Mouse (Mus musculus): Measurements from ENCODE around the gene Mmp24. TPM values are rescaled to one million over a fixed set of nuclear protein-coding genes. Genes with fewer than 3 reads are reported as not detected.

Mmp24 gene
- polyA plus RNA-seq, 2 experiments: 0.01 TPM; not detected in 1

DNA sequence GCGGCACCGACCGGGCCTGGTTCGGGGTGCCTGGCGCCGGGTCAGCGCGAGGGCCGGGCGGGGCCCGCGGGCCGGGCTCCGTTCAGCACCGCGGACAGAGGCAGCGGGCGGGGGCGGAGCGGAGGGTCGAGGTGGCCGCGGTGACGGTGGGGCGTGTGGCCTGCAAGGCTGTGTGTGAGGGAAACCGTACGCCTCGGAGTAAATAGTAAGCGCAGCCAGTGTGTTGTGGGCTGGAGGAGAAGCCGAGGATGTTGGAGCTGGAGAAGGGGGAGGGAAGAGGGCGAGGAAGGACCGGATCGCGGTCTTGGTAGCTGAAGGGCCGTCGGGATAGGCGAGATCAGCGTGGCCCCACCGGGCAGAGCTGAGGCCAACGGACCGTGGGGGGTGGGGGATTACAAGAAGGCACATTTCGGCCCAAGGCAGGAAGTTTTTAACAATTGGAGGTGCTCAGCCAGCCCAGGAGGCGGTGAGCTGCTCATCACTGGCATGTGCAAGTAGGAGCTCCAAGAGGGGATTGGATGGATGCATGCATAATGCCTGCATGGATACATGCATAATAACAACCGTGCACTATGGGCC is 632 bp downstream of the Mmp24 start:
- ATAC-seq (ENCODE audit: insufficient read depth) (no peak), DNase-seq (ENCODE audit: low read depth in 3 of 3, low spot score in 3 of 3) (no peak)
- Histone ChIP-seq H3K27me3 (ENCODE audit: control insufficient read depth, insufficient read depth, low read length) (peaks cover 53% of the 10 kb centered on the region), H3K27ac (no peak overlapping the region), H3K36me3 (replicated peaks; ENCODE audit: control insufficient read depth, insufficient read depth, low read depth) (no peaks in the 10 kb centered on the region), H3K4me1 (replicated peaks; ENCODE audit: control insufficient read depth in 2 of 2, insufficient read depth in 2 of 2, low read length in 1 of 2) (no peaks in the 10 kb centered on the region), H3K4me3 (ENCODE audit: insufficient read depth in 1 of 2, low read depth in 2 of 2, low read length in 2 of 2) (peak overlapping the region; percentile 33 to 41), H3K4me2 (ENCODE audit: low read depth) (peak overlapping the region; percentile 53), H3K9me3 (ENCODE audit: control insufficient read depth, low read length) (no peaks in the 10 kb centered on the region), H3K9ac (replicated peaks) (no peak overlapping the region)
- no peak for TF ChIP-seq EP300 (IDR thresholded peaks at IDR 0.05; ENCODE audit: low read depth)
- TF ChIP-seq CTCF (IDR thresholded peaks at IDR 0.05; ENCODE audit: low read depth): no peak
- 2% methylated on average over 43 of the region's 44 CpGs for WGBS (ENCODE audit: insufficient replicate concordance)

GRCm38 (mm10) chr2:155776824-155777687 is 1.9 kb downstream of the Mmp24 start:
- no peak for ATAC-seq (ENCODE audit: insufficient read depth)
- WGBS (ENCODE audit: insufficient replicate concordance): 46% methylated on average over 10 of the region's 10 CpGs
- no peak overlapping the region for H3K27ac ChIP-seq
- no peak overlapping the region for H3K4me3 ChIP-seq (ENCODE audit: insufficient read depth in 1 of 2, low read depth in 2 of 2, low read length in 2 of 2)
- H3K36me3 ChIP-seq (replicated peaks; ENCODE audit: control insufficient read depth, insufficient read depth, low read depth): no peaks in the 10 kb centered on the region
- no peaks in the 10 kb centered on the region for H3K4me1 ChIP-seq (replicated peaks; ENCODE audit: control insufficient read depth in 2 of 2, insufficient read depth in 2 of 2, low read length in 1 of 2)
- peaks cover 53% of the 10 kb centered on the region for H3K27me3 ChIP-seq (ENCODE audit: control insufficient read depth, insufficient read depth, low read length)
- H3K4me2 ChIP-seq (ENCODE audit: low read depth): no peak overlapping the region
- no peaks in the 10 kb centered on the region for H3K9me3 ChIP-seq (ENCODE audit: control insufficient read depth, low read length)
- no peak overlapping the region for H3K9ac ChIP-seq (replicated peaks)
- TF ChIP-seq CTCF (IDR thresholded peaks at IDR 0.05; ENCODE audit: low read depth): no peak
- TF ChIP-seq EP300 (IDR thresholded peaks at IDR 0.05; ENCODE audit: low read depth): no peak
- DNase-seq (ENCODE audit: low read depth in 3 of 3, low spot score in 3 of 3): no peak

DNA sequence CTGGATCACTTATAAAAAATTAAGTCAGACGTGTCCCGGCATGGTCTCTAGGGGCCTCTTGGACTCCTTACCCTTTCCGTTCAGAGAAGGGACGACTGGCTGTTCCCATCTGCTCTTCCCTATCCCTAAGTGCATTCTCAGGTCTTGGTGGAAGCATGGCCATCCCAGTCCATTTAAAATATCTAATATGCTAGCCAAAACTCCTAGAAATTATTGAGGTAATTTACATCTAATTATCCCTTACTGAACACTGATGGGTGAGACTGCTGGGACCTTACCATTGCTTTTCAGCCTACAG is 2.5 kb downstream of the Mmp24 start:
- H3K27me3 ChIP-seq (ENCODE audit: control insufficient read depth, insufficient read depth, low read length): peaks cover 48% of the 10 kb centered on the region
- H3K27ac ChIP-seq: no peak overlapping the region
- H3K4me3 ChIP-seq (ENCODE audit: insufficient read depth in 1 of 2, low read depth in 2 of 2, low read length in 2 of 2): no peak overlapping the region
- TF ChIP-seq CTCF (IDR thresholded peaks at IDR 0.05; ENCODE audit: low read depth) (no peak), EP300 (IDR thresholded peaks at IDR 0.05; ENCODE audit: low read depth) (no peak)
- ATAC-seq (ENCODE audit: insufficient read depth) (no peak), DNase-seq (ENCODE audit: low read depth in 3 of 3, low spot score in 3 of 3) (no peak)
- H3K9me3 ChIP-seq (ENCODE audit: control insufficient read depth, low read length): no peaks in the 10 kb centered on the region
- 65% methylated on average over 4 of the region's 4 CpGs for WGBS (ENCODE audit: insufficient replicate concordance)
- no peaks in the 10 kb centered on the region for H3K36me3 ChIP-seq (replicated peaks; ENCODE audit: control insufficient read depth, insufficient read depth, low read depth)
- no peak overlapping the region for H3K4me2 ChIP-seq (ENCODE audit: low read depth)
- no peaks in the 10 kb centered on the region for H3K4me1 ChIP-seq (replicated peaks; ENCODE audit: control insufficient read depth in 2 of 2, insufficient read depth in 2 of 2, low read length in 1 of 2)
- no peak overlapping the region for H3K9ac ChIP-seq (replicated peaks)

DNA sequence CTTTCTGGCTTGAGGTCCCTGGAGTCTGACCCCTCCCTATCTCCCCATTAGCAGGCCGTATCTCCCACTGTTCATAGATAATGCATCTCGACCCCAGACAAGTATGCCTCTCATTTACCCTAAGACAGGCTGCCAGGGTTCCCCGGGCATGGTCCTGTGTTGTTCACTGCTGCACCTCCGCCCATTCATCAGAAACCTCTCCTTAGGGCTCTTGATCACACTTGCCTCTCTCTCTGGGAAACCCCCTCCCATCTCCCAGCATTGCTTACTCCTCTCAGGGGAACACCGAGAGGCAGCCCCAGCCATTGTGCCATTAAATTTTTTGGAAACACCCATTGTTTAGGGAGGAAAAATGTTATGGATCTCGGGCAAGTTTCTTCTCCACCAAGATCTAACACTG is 2.9 kb downstream of the Mmp24 start:
- no peak overlapping the region for H3K4me2 ChIP-seq (ENCODE audit: low read depth)
- ATAC-seq (ENCODE audit: insufficient read depth) (no peak), DNase-seq (ENCODE audit: low read depth in 3 of 3, low spot score in 3 of 3) (no peak)
- H3K27me3 ChIP-seq (ENCODE audit: control insufficient read depth, insufficient read depth, low read length): peaks cover 45% of the 10 kb centered on the region
- H3K4me3 ChIP-seq (ENCODE audit: insufficient read depth in 1 of 2, low read depth in 2 of 2, low read length in 2 of 2): no peak overlapping the region
- H3K9ac ChIP-seq (replicated peaks): no peak overlapping the region
- H3K4me1 ChIP-seq (replicated peaks; ENCODE audit: control insufficient read depth in 2 of 2, insufficient read depth in 2 of 2, low read length in 1 of 2): no peaks in the 10 kb centered on the region
- H3K27ac ChIP-seq: no peak overlapping the region
- H3K9me3 ChIP-seq (ENCODE audit: control insufficient read depth, low read length): no peaks in the 10 kb centered on the region
- TF ChIP-seq EP300 (IDR thresholded peaks at IDR 0.05; ENCODE audit: low read depth): no peak
- no peak for TF ChIP-seq CTCF (IDR thresholded peaks at IDR 0.05; ENCODE audit: low read depth)
- no peaks in the 10 kb centered on the region for H3K36me3 ChIP-seq (replicated peaks; ENCODE audit: control insufficient read depth, insufficient read depth, low read depth)
- 55% methylated on average over 6 of the region's 6 CpGs for WGBS (ENCODE audit: insufficient replicate concordance)

- Histone ChIP-seq H3K4me1 (replicated peaks; ENCODE audit: control insufficient read depth in 2 of 2, insufficient read depth in 2 of 2, low read length in 1 of 2) (no peaks in the 10 kb centered on the region), H3K9ac (replicated peaks) (no peak overlapping the region), H3K36me3 (replicated peaks; ENCODE audit: control insufficient read depth, insufficient read depth, low read depth) (no peaks in the 10 kb centered on the region), H3K9me3 (ENCODE audit: control insufficient read depth, low read length) (no peaks in the 10 kb centered on the region), H3K27me3 (ENCODE audit: control insufficient read depth, insufficient read depth, low read length) (peaks cover 35% of the 10 kb centered on the region), H3K4me3 (ENCODE audit: insufficient read depth in 1 of 2, low read depth in 2 of 2, low read length in 2 of 2) (no peak overlapping the region), H3K27ac (no peak overlapping the region), H3K4me2 (ENCODE audit: low read depth) (no peak overlapping the region)
- DNase-seq (ENCODE audit: low read depth in 3 of 3, low spot score in 3 of 3) (no peak), ATAC-seq (ENCODE audit: insufficient read depth) (no peak)
- WGBS (ENCODE audit: insufficient replicate concordance): 34% methylated on average over 7 of the region's 7 CpGs
- TF ChIP-seq EP300 (IDR thresholded peaks at IDR 0.05; ENCODE audit: low read depth): no peak
- no peak for TF ChIP-seq CTCF (IDR thresholded peaks at IDR 0.05; ENCODE audit: low read depth)
These were observed 3.9 kb downstream of the Mmp24 start for GRCm38 (mm10) chr2:155779066-155779465.
